Mouse (Mus musculus): ENCODE results near the gene Samd10. TPM values are rescaled to one million over a fixed set of nuclear protein-coding genes. Genes with fewer than 3 reads are reported as not detected.

Samd10 gene
- polyA plus RNA-seq, 1 experiment from 2014 or later, result 23.9 TPM

- Histone ChIP-seq H3K36me3 (ENCODE audit: control insufficient read depth, insufficient read depth, low read length) (peaks cover 7% of the 10 kb centered on the region; the same call in 1 of the 2 replicates), H3K27ac (ENCODE audit: low read length) (no peak overlapping the region), H3K9me3 (ENCODE audit: control insufficient read depth, low read length) (no peaks in the 10 kb centered on the region), H3K4me1 (ENCODE audit: control insufficient read depth, insufficient read depth, low read length) (peaks cover 14% of the 10 kb centered on the region), H3K4me3 (ENCODE audit: low read length) (no peak overlapping the region), H3K4me2 (ENCODE audit: low read depth, low read length) (no peak overlapping the region), H3K27me3 (replicated peaks; ENCODE audit: control insufficient read depth, insufficient read depth, low read length) (no peaks in the 10 kb centered on the region), H3K9ac (ENCODE audit: low read depth, low read length) (no peak overlapping the region)
- no peak for ATAC-seq
These were observed 5.1 kb downstream of the Samd10 start for GRCm38 (mm10) chr2:181593937-181594336.

- no peaks in the 10 kb centered on the region for H3K27me3 ChIP-seq (replicated peaks; ENCODE audit: control insufficient read depth, insufficient read depth, low read length)
- H3K4me1 ChIP-seq (ENCODE audit: control insufficient read depth, insufficient read depth, low read length), result peaks cover 12% of the 10 kb centered on the region
- H3K4me3 ChIP-seq (ENCODE audit: low read length), result peak overlapping the region; percentile 93
- H3K4me2 ChIP-seq (ENCODE audit: low read depth, low read length), result peak overlapping the region; percentile 84
- H3K27ac ChIP-seq (ENCODE audit: low read length), result peak overlapping the region; percentile 87
- WGBS, result 9% methylated on average over 6 of the region's 6 CpGs
- no peaks in the 10 kb centered on the region for H3K9me3 ChIP-seq (ENCODE audit: control insufficient read depth, low read length)
- peaks cover 12% of the 10 kb centered on the region; the same call in 1 of the 2 replicates for H3K36me3 ChIP-seq (ENCODE audit: control insufficient read depth, insufficient read depth, low read length)
- peak overlapping the region; percentile 94 for H3K9ac ChIP-seq (ENCODE audit: low read depth, low read length)
- ATAC-seq, result peak; percentile 16
These were observed 6.0 kb downstream of the Samd10 start for GRCm38 (mm10) chr2:181593042-181593421.

DNA sequence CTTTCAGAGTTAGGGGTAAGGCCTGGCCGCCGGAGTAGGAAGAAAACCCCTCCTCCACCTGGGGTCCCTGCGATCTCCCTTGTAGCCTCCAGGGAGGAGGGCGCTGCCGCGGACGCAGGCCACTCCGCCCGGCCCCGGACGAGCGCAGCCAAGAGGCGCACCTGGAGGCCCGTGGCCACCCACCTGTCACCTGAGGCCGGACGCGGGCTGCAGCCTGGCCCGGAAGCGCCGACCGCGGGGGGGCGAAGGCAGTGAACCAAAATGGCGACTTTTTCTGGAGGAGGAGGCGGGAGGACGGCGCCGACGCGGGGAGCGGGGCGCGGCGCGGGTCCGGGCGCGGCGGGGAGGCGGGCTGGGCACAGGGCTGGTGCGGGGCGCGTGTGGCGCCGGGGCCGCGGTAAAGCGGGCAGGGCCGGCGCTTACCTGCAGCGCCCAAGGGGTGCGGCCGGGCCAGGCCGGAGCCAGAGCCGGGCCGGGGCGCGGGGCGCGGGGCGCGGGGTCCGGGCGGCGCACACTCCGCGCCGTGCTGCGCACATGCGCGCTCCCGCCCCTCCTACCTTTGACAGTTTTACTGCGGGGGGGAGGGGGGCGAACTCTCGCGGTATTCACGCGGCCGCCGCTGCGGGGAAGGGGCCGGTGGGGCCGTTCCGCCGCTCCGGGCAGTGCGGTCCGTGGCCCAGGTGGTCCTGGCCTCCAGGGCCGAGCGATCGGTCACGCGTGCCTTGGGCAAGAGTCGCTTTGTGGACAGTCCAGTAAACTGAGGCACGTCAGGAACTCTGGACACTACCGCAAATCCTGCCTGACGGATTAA, 6.6 kb downstream of the Samd10 start, which contains the start of gene Zfp512b:
Gene Zfp512b (minus strand): TSS at position 573 of the 811 bp plus-strand sequence.
- Histone ChIP-seq H3K9ac (ENCODE audit: low read depth, low read length) (peak within 1 kb of the TSS; percentile 94), H3K36me3 (ENCODE audit: control insufficient read depth, insufficient read depth, low read length) (peaks cover 12% of the 10 kb centered on the region; the same call in 1 of the 2 replicates), H3K4me3 (ENCODE audit: low read length) (peak within 1 kb of the TSS; percentile 93), H3K27me3 (replicated peaks; ENCODE audit: control insufficient read depth, insufficient read depth, low read length) (no peaks in the 10 kb centered on the region), H3K27ac (ENCODE audit: low read length) (peak within 1 kb of the TSS; percentile 87), H3K9me3 (ENCODE audit: control insufficient read depth, low read length) (no peaks in the 10 kb centered on the region), H3K4me1 (ENCODE audit: control insufficient read depth, insufficient read depth, low read length) (peaks cover 8% of the 10 kb centered on the region), H3K4me2 (ENCODE audit: low read depth, low read length) (peak within 1 kb of the TSS; percentile 84)
- ATAC-seq, result peak; percentile 77
- WGBS, result under 1% methylated on average over 96 of the region's 97 CpGs

GRCm38 (mm10) chr2:181591528-181592085, 7.4 kb downstream of the Samd10 start, which contains the start of gene Prpf6:
TSS of gene Prpf6 (plus strand) at chr2:181591868.
- H3K9ac ChIP-seq (ENCODE audit: low read depth, low read length), result peak within 1 kb of the TSS; percentile 94
- 12% methylated on average over 5 of the region's 5 CpGs for WGBS
- no peaks in the 10 kb centered on the region for H3K9me3 ChIP-seq (ENCODE audit: control insufficient read depth, low read length)
- H3K4me2 ChIP-seq (ENCODE audit: low read depth, low read length), result peak within 1 kb of the TSS; percentile 84
- H3K27ac ChIP-seq (ENCODE audit: low read length), result peak within 1 kb of the TSS; percentile 87
- H3K4me1 ChIP-seq (ENCODE audit: control insufficient read depth, insufficient read depth, low read length), result peaks cover 8% of the 10 kb centered on the region
- peaks cover 14% of the 10 kb centered on the region; the same call in 1 of the 2 replicates for H3K36me3 ChIP-seq (ENCODE audit: control insufficient read depth, insufficient read depth, low read length)
- ATAC-seq, result peak; percentile 52
- H3K4me3 ChIP-seq (ENCODE audit: low read length), result peak within 1 kb of the TSS; percentile 93
- no peaks in the 10 kb centered on the region for H3K27me3 ChIP-seq (replicated peaks; ENCODE audit: control insufficient read depth, insufficient read depth, low read length)

DNA sequence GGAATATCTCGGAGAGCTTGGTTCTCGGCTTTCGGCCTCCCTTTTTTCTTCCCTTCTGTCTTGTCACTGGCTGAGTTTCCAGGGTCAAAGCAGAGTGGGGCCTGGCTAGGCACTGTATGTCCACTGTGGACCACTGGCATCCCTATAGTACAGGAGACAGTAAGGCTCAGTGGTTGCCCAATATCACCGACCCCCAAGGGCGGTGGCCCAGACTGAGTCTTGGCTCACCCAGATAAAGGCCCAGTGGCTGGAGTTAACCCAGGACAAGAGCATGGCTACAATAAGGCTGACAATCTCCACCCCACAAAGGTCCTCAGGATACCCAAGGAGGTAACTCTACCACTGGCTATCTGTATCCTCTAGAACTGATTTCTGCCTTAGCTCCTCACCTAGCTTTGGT, 8.5 kb downstream of the Samd10 start:
- Histone ChIP-seq H3K9me3 (ENCODE audit: control insufficient read depth, low read length) (no peaks in the 10 kb centered on the region), H3K4me1 (ENCODE audit: control insufficient read depth, insufficient read depth, low read length) (peaks cover 8% of the 10 kb centered on the region), H3K4me3 (ENCODE audit: low read length) (no peak overlapping the region), H3K27ac (ENCODE audit: low read length) (no peak overlapping the region), H3K27me3 (replicated peaks; ENCODE audit: control insufficient read depth, insufficient read depth, low read length) (no peaks in the 10 kb centered on the region), H3K36me3 (ENCODE audit: control insufficient read depth, insufficient read depth, low read length) (peaks cover 20% of the 10 kb centered on the region; the same call in 1 of the 2 replicates), H3K9ac (ENCODE audit: low read depth, low read length) (no peak overlapping the region), H3K4me2 (ENCODE audit: low read depth, low read length) (no peak overlapping the region)
- WGBS, result 91% methylated on average over 5 of the region's 5 CpGs
- ATAC-seq, result no peak

DNA sequence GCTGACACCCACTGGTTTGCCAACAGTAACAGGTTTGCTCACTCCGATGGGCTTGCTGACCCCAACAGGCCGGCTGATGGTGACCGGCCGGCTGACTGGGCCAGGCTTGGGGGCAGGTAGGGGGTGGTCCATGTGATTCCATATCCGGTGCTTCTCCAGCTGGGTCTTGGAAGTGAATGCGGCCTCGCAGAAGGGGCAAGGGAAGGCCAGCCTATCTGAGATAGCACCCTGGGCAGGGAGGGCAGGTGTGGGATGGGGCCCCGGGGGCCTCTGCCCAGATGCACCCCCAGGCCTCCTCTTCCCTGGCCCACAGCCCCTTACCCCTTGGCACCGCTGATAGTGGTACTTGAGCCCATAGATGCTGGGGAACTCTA, 9.3 kb downstream of the Samd10 start:
- peaks cover 20% of the 10 kb centered on the region; the same call in 1 of the 2 replicates for H3K36me3 ChIP-seq (ENCODE audit: control insufficient read depth, insufficient read depth, low read length)
- H3K4me1 ChIP-seq (ENCODE audit: control insufficient read depth, insufficient read depth, low read length), result peaks cover 8% of the 10 kb centered on the region
- WGBS, result 95% methylated on average over 9 of the region's 9 CpGs
- no peak overlapping the region for H3K27ac ChIP-seq (ENCODE audit: low read length)
- no peaks in the 10 kb centered on the region for H3K27me3 ChIP-seq (replicated peaks; ENCODE audit: control insufficient read depth, insufficient read depth, low read length)
- no peak overlapping the region for H3K9ac ChIP-seq (ENCODE audit: low read depth, low read length)
- no peak overlapping the region for H3K4me3 ChIP-seq (ENCODE audit: low read length)
- H3K9me3 ChIP-seq (ENCODE audit: control insufficient read depth, low read length), result no peaks in the 10 kb centered on the region
- ATAC-seq, result no peak
- no peak overlapping the region for H3K4me2 ChIP-seq (ENCODE audit: low read depth, low read length)

DNA sequence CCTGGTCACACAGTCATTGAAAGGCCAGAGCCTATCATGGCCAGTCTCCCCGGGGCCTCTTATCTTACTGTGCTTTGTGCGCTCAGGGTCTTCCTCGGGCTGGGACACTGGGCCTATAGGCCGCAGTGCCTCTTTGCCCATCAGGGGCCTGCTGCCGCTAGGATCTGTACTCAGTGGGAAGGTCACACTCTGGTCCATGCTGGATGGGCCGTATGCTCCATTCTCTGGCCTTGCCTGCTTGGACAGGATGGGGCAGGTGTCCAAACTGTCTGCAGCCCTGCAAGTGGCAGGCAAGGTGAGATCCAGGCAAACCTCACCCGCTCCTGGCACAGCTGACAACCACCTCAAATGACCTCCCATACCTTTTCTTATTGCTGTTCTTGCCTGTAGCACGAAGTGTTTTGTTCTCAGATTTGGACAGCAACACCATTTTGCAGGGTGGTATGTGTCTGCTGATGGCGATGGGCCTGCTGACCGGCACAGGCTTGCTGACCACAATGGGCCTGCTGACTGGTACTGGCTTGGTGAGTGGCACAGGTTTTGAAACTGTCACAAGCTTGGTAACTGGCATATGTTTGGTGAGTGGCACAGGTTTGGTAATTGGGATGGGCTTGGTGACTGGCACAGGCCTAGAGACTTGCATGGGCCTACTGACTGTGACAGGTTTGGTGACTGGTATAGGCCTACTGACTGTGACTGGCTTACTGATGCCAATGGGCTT, 9.8 kb downstream of the Samd10 start:
- peaks cover 8% of the 10 kb centered on the region for H3K4me1 ChIP-seq (ENCODE audit: control insufficient read depth, insufficient read depth, low read length)
- 91% methylated on average over 10 of the region's 10 CpGs for WGBS
- no peaks in the 10 kb centered on the region for H3K9me3 ChIP-seq (ENCODE audit: control insufficient read depth, low read length)
- H3K4me3 ChIP-seq (ENCODE audit: low read length), result no peak overlapping the region
- H3K36me3 ChIP-seq (ENCODE audit: control insufficient read depth, insufficient read depth, low read length), result peaks cover 20% of the 10 kb centered on the region; the same call in 1 of the 2 replicates
- H3K4me2 ChIP-seq (ENCODE audit: low read depth, low read length), result no peak overlapping the region
- no peak for ATAC-seq
- H3K9ac ChIP-seq (ENCODE audit: low read depth, low read length), result no peak overlapping the region
- H3K27ac ChIP-seq (ENCODE audit: low read length), result no peak overlapping the region
- no peaks in the 10 kb centered on the region for H3K27me3 ChIP-seq (replicated peaks; ENCODE audit: control insufficient read depth, insufficient read depth, low read length)

- no peak overlapping the region for H3K4me3 ChIP-seq (ENCODE audit: low read length)
- H3K9ac ChIP-seq (ENCODE audit: low read depth, low read length), result no peak overlapping the region
- no peak overlapping the region for H3K27ac ChIP-seq (ENCODE audit: low read length)
- no peaks in the 10 kb centered on the region for H3K27me3 ChIP-seq (replicated peaks; ENCODE audit: control insufficient read depth, insufficient read depth, low read length)
- ATAC-seq, result no peak
- H3K4me1 ChIP-seq (ENCODE audit: control insufficient read depth, insufficient read depth, low read length), result peaks cover 8% of the 10 kb centered on the region
- H3K4me2 ChIP-seq (ENCODE audit: low read depth, low read length), result no peak overlapping the region
- WGBS, result 89% methylated on average over 11 of the region's 11 CpGs
- no peaks in the 10 kb centered on the region for H3K9me3 ChIP-seq (ENCODE audit: control insufficient read depth, low read length)
- peaks cover 20% of the 10 kb centered on the region; the same call in 1 of the 2 replicates for H3K36me3 ChIP-seq (ENCODE audit: control insufficient read depth, insufficient read depth, low read length)
These were observed 10.7 kb downstream of the Samd10 start for GRCm38 (mm10) chr2:181588229-181588780.

- 79% methylated on average over 6 of the region's 6 CpGs for WGBS
- peaks cover 20% of the 10 kb centered on the region; the same call in 1 of the 2 replicates for H3K36me3 ChIP-seq (ENCODE audit: control insufficient read depth, insufficient read depth, low read length)
- no peak for ATAC-seq
These were observed 11.2 kb downstream of the Samd10 start for GRCm38 (mm10) chr2:181587796-181588195.

More at GRCm38 (mm10) chr2:181587796-181588195, 11.2 kb downstream of the Samd10 start:
- Histone ChIP-seq H3K27me3 (replicated peaks; ENCODE audit: control insufficient read depth, insufficient read depth, low read length) (no peaks in the 10 kb centered on the region), H3K4me3 (ENCODE audit: low read length) (no peak overlapping the region), H3K4me1 (ENCODE audit: control insufficient read depth, insufficient read depth, low read length) (peaks cover 8% of the 10 kb centered on the region), H3K9ac (ENCODE audit: low read depth, low read length) (no peak overlapping the region), H3K9me3 (ENCODE audit: control insufficient read depth, low read length) (no peaks in the 10 kb centered on the region), H3K4me2 (ENCODE audit: low read depth, low read length) (no peak overlapping the region), H3K27ac (ENCODE audit: low read length) (no peak overlapping the region)

Data from intestine, embryonic 16.5 days (tissue).